Mouse (Mus musculus): ENCODE results near the gene Usmg5. TPM values are rescaled to one million over a fixed set of nuclear protein-coding genes. Genes with fewer than 3 reads are reported as not detected.
A peak's percentile ranks its signal among the peaks of the same experiment; 100 is the strongest.
"Not testable (repeated sequence)": the region's sequence is repeated elsewhere in the genome, so short reads cannot be mapped to it uniquely, and the experiment has no call there.

Gene Usmg5
- total RNA-seq (2012; rRNA removed): 236 and 385 TPM in 2 replicates

- Histone ChIP-seq H3K9ac (ENCODE audit: insufficient read depth, low read depth, low read length, poor library complexity, severe bottlenecking) (peak within 1 kb of the TSS; percentile 92), H3K36me3 (ENCODE audit: control insufficient read depth, insufficient read depth, low read length, poor library complexity, severe bottlenecking) (peaks cover 21% of the 10 kb centered on the region), H3K27ac (ENCODE audit: insufficient read depth, low read depth, low read length, poor library complexity, severe bottlenecking) (peak within 1 kb of the TSS; percentile 32; the same call in 1 of the 2 replicates), H3K4me1 (ENCODE audit: control insufficient read depth in 2 of 2, insufficient read depth in 2 of 2, low read length in 2 of 2, poor library complexity in 1 of 2) (peaks cover 0 to 2% of the 10 kb centered on the region in 2 experiments; a peak in 1 of 4 replicates), H3K4me3 (ENCODE audit: insufficient read depth in 1 of 2, low read depth in 1 of 2, low read length in 2 of 2, poor library complexity in 1 of 2, severe bottlenecking in 1 of 2) (peak within 1 kb of the TSS; percentile 85 to 99), H3K9me3 (ENCODE audit: control insufficient read depth, insufficient read depth, low read depth, low read length) (no peaks in the 10 kb centered on the region)
- in situ Hi-C loops (cut with MboI; ENCODE audit: low sequenced_read_pairs in 2 of 2, unreplicated experiment in 2 of 2): no loop called here
- DNase-seq (ENCODE audit: low read depth, low spot score): peak; percentile 94
- TF ChIP-seq CHD2 (IDR thresholded peaks at IDR 0.05; ENCODE audit: low read depth, low read length) (no peak; the same call in 1 of the 2 replicates), ZC3H11A (IDR thresholded peaks at IDR 0.05; ENCODE audit: borderline replicate concordance, low read depth, low read length) (no peak), ZNF384 (IDR thresholded peaks at IDR 0.05; ENCODE audit: low read depth, low read length) (no peak), MAFK (IDR thresholded peaks at IDR 0.05; ENCODE audit: insufficient read depth, low read depth, low read length) (no peak), HCFC1 (IDR thresholded peaks at IDR 0.05; ENCODE audit: borderline replicate concordance, insufficient read depth, low read length) (no peak)
Measured at GRCm38 (mm10) chr19:47090550-47091156, at the start of gene Usmg5, which contains the start of gene Pdcd11. TSS of gene Usmg5 (minus strand) at chr19:47090647. TSS of gene Pdcd11 (plus strand) at chr19:47090768.

- in situ Hi-C loops (cut with MboI; ENCODE audit: low sequenced_read_pairs in 2 of 2, unreplicated experiment in 2 of 2); DNase-seq (ENCODE audit: low read depth, low spot score); H3K9me3 ChIP-seq (ENCODE audit: control insufficient read depth, insufficient read depth, low read depth, low read length); H3K9ac ChIP-seq (ENCODE audit: insufficient read depth, low read depth, low read length, poor library complexity, severe bottlenecking); H3K4me3 ChIP-seq (ENCODE audit: insufficient read depth in 1 of 2, low read depth in 1 of 2, low read length in 2 of 2, poor library complexity in 1 of 2, severe bottlenecking in 1 of 2); H3K36me3 ChIP-seq (ENCODE audit: control insufficient read depth, insufficient read depth, low read length, poor library complexity, severe bottlenecking); H3K27ac ChIP-seq (ENCODE audit: insufficient read depth, low read depth, low read length, poor library complexity, severe bottlenecking): not testable (repeated sequence)
- peaks cover 10 to 37% of the 10 kb centered on the region in 2 experiments for H3K4me1 ChIP-seq (ENCODE audit: control insufficient read depth in 2 of 2, insufficient read depth in 2 of 2, low read length in 2 of 2, poor library complexity in 1 of 2)
Measured at GRCm38 (mm10) chr19:47139611-47140010, 49.2 kb upstream of the Usmg5 start.

- Histone ChIP-seq H3K9ac (ENCODE audit: insufficient read depth, low read depth, low read length, poor library complexity, severe bottlenecking) (peak within 1 kb of the TSS; percentile 68), H3K9me3 (ENCODE audit: control insufficient read depth, insufficient read depth, low read depth, low read length) (no peaks in the 10 kb centered on the region), H3K27ac (ENCODE audit: insufficient read depth, low read depth, low read length, poor library complexity, severe bottlenecking) (no peak within 1 kb of the TSS), H3K4me3 (ENCODE audit: insufficient read depth in 1 of 2, low read depth in 1 of 2, low read length in 2 of 2, poor library complexity in 1 of 2, severe bottlenecking in 1 of 2) (peak within 1 kb of the TSS; percentile 54 to 55), H3K36me3 (ENCODE audit: control insufficient read depth, insufficient read depth, low read length, poor library complexity, severe bottlenecking) (peaks cover under 1% of the 10 kb centered on the region; the same call in 1 of the 2 replicates), H3K4me1 (ENCODE audit: control insufficient read depth in 2 of 2, insufficient read depth in 2 of 2, low read length in 2 of 2, poor library complexity in 1 of 2) (peaks cover 10 to 32% of the 10 kb centered on the region in 2 experiments)
- in situ Hi-C loops (cut with MboI; ENCODE audit: low sequenced_read_pairs in 2 of 2, unreplicated experiment in 2 of 2): no loop called here
- no peak for DNase-seq (ENCODE audit: low read depth, low spot score)
- TF ChIP-seq ZC3H11A (IDR thresholded peaks at IDR 0.05; ENCODE audit: borderline replicate concordance, low read depth, low read length): no peak
- TF ChIP-seq HCFC1 (IDR thresholded peaks at IDR 0.05; ENCODE audit: borderline replicate concordance, insufficient read depth, low read length): no peak
- TF ChIP-seq CHD2 (IDR thresholded peaks at IDR 0.05; ENCODE audit: low read depth, low read length): no peak
Measured at GRCm38 (mm10) chr19:47137771-47138421, 47.4 kb upstream of the Usmg5 start, which contains the start of gene Calhm2. TSS of gene Calhm2 (minus strand) at chr19:47138294.

DNA sequence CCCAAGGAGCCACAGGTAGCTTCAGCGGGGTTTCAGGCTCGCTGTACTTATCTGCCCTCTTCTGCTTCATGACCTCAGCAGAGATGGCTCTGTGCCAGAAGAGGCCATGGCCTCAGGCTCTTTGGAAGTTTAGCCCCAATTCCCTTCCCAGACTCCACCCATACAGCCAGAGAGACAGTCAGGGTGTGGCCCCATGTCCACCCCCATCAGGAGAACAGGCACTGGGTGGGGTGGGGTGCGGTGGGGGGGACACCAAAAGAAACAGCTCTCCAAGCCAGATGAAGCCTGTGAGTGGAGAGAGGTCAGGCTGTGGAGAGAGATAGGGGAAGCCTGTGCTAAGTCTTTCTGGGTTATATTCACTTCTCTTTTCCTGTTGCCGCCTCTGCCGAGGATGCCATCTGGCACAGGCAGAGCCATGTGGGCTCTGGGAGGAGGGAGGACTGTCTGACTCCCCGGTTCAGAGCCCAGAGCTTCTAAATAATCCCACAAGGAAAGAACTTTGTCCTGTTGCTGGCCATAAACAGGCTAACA is 46.7 kb upstream of the Usmg5 start:
- DNase-seq (ENCODE audit: low read depth, low spot score): peak; percentile 75
- H3K9me3 ChIP-seq (ENCODE audit: control insufficient read depth, insufficient read depth, low read depth, low read length): no peaks in the 10 kb centered on the region
- H3K27ac ChIP-seq (ENCODE audit: insufficient read depth, low read depth, low read length, poor library complexity, severe bottlenecking): no peak overlapping the region
- in situ Hi-C loops (cut with MboI; ENCODE audit: low sequenced_read_pairs in 2 of 2, unreplicated experiment in 2 of 2): no loop called here
- peaks cover 10 to 35% of the 10 kb centered on the region in 2 experiments for H3K4me1 ChIP-seq (ENCODE audit: control insufficient read depth in 2 of 2, insufficient read depth in 2 of 2, low read length in 2 of 2, poor library complexity in 1 of 2)
- H3K4me3 ChIP-seq (ENCODE audit: insufficient read depth in 1 of 2, low read depth in 1 of 2, low read length in 2 of 2, poor library complexity in 1 of 2, severe bottlenecking in 1 of 2): peak overlapping the region in 1 of 2 experiments; percentile 54; a peak in 2 of 4 replicates
- peaks cover 2% of the 10 kb centered on the region; the same call in 1 of the 2 replicates for H3K36me3 ChIP-seq (ENCODE audit: control insufficient read depth, insufficient read depth, low read length, poor library complexity, severe bottlenecking)
- no peak for TF ChIP-seq CHD2 (IDR thresholded peaks at IDR 0.05; ENCODE audit: low read depth, low read length)
- TF ChIP-seq MAFK (IDR thresholded peaks at IDR 0.05; ENCODE audit: insufficient read depth, low read depth, low read length): no peak
- peak overlapping the region; percentile 68; the same call in 1 of the 2 replicates for H3K9ac ChIP-seq (ENCODE audit: insufficient read depth, low read depth, low read length, poor library complexity, severe bottlenecking)
